Mouse (Mus musculus): ENCODE measurements at regions not wholly inside any gene's neighbourhood (a gene's known extent, or its start where the extent isn't known, plus 50 kb on each side); places are given as distances from the start of the nearest gene placed in this dataset.

GRCm38 (mm10) chr6:50948061-50948460 is 293.8 kb upstream of the Npvf start:
- no peak overlapping the region for H3K4me3 ChIP-seq (ENCODE audit: insufficient read depth, low read length)
- no peak for TF ChIP-seq CTCF (IDR thresholded peaks at IDR 0.05; ENCODE audit: low read depth, low read length)
- no peak for TF ChIP-seq POLR2A (IDR thresholded peaks at IDR 0.05; ENCODE audit: borderline replicate concordance, low read depth, low read length)
- no peak overlapping the region for H3K27ac ChIP-seq (ENCODE audit: insufficient read depth, low read depth, low read length)
- no peaks in the 10 kb centered on the region for H3K4me1 ChIP-seq (ENCODE audit: control insufficient read depth, insufficient read depth, low read length)

- TF ChIP-seq POLR2A (IDR thresholded peaks at IDR 0.05; ENCODE audit: borderline replicate concordance, low read depth, low read length) (no peak), CTCF (IDR thresholded peaks at IDR 0.05; ENCODE audit: low read depth, low read length) (no peak)
- Histone ChIP-seq H3K4me1 (ENCODE audit: control insufficient read depth, insufficient read depth, low read length) (no peaks in the 10 kb centered on the region), H3K27ac (ENCODE audit: insufficient read depth, low read depth, low read length) (no peak overlapping the region), H3K4me3 (ENCODE audit: insufficient read depth, low read length) (no peak overlapping the region)
These were observed 295.1 kb upstream of the Npvf start for GRCm38 (mm10) chr6:50949361-50949760.

- TF ChIP-seq POLR2A (IDR thresholded peaks at IDR 0.05; ENCODE audit: borderline replicate concordance, low read depth, low read length) (no peak), CTCF (IDR thresholded peaks at IDR 0.05; ENCODE audit: low read depth, low read length) (no peak)
- H3K4me3 ChIP-seq (ENCODE audit: insufficient read depth, low read length): no peak overlapping the region
- H3K4me1 ChIP-seq (ENCODE audit: control insufficient read depth, insufficient read depth, low read length): no peaks in the 10 kb centered on the region
- no peak overlapping the region for H3K27ac ChIP-seq (ENCODE audit: insufficient read depth, low read depth, low read length)
These were observed 295.8 kb upstream of the Npvf start for GRCm38 (mm10) chr6:50949883-50950583.

GRCm38 (mm10) chr6:50957328-50957900 is 303.2 kb upstream of the Npvf start:
- Histone ChIP-seq H3K27ac (ENCODE audit: insufficient read depth, low read depth, low read length) (no peak overlapping the region), H3K4me1 (ENCODE audit: control insufficient read depth, insufficient read depth, low read length) (peaks cover 13% of the 10 kb centered on the region), H3K4me3 (ENCODE audit: insufficient read depth, low read length) (no peak overlapping the region)
- TF ChIP-seq POLR2A (IDR thresholded peaks at IDR 0.05; ENCODE audit: borderline replicate concordance, low read depth, low read length): no peak
- TF ChIP-seq CTCF (IDR thresholded peaks at IDR 0.05; ENCODE audit: low read depth, low read length): no peak

- Histone ChIP-seq H3K4me3 (ENCODE audit: insufficient read depth, low read length) (no peak overlapping the region), H3K27ac (ENCODE audit: insufficient read depth, low read depth, low read length) (no peak overlapping the region), H3K4me1 (ENCODE audit: control insufficient read depth, insufficient read depth, low read length) (peaks cover 13% of the 10 kb centered on the region)
- no peak for TF ChIP-seq POLR2A (IDR thresholded peaks at IDR 0.05; ENCODE audit: borderline replicate concordance, low read depth, low read length)
- TF ChIP-seq CTCF (IDR thresholded peaks at IDR 0.05; ENCODE audit: low read depth, low read length): no peak
These were observed 306.1 kb upstream of the Npvf start for GRCm38 (mm10) chr6:50960341-50960740.

GRCm38 (mm10) chr6:50961592-50961991 is 307.4 kb upstream of the Npvf start:
- Histone ChIP-seq H3K27ac (ENCODE audit: insufficient read depth, low read depth, low read length) (no peak overlapping the region), H3K4me3 (ENCODE audit: insufficient read depth, low read length) (no peak overlapping the region), H3K4me1 (ENCODE audit: control insufficient read depth, insufficient read depth, low read length) (peaks cover 13% of the 10 kb centered on the region)
- TF ChIP-seq POLR2A (IDR thresholded peaks at IDR 0.05; ENCODE audit: borderline replicate concordance, low read depth, low read length): no peak
- no peak for TF ChIP-seq CTCF (IDR thresholded peaks at IDR 0.05; ENCODE audit: low read depth, low read length)

- no peak overlapping the region for H3K4me3 ChIP-seq (ENCODE audit: insufficient read depth, low read length)
- H3K27ac ChIP-seq (ENCODE audit: insufficient read depth, low read depth, low read length): no peak overlapping the region
- peaks cover 7% of the 10 kb centered on the region for H3K4me1 ChIP-seq (ENCODE audit: control insufficient read depth, insufficient read depth, low read length)
- TF ChIP-seq CTCF (IDR thresholded peaks at IDR 0.05; ENCODE audit: low read depth, low read length): no peak
- no peak for TF ChIP-seq POLR2A (IDR thresholded peaks at IDR 0.05; ENCODE audit: borderline replicate concordance, low read depth, low read length)
These were observed 314.3 kb upstream of the Npvf start for GRCm38 (mm10) chr6:50968546-50968945.

- Histone ChIP-seq H3K27ac (ENCODE audit: insufficient read depth, low read depth, low read length) (no peak overlapping the region), H3K4me3 (ENCODE audit: insufficient read depth, low read length) (no peak overlapping the region), H3K4me1 (ENCODE audit: control insufficient read depth, insufficient read depth, low read length) (peaks cover 12% of the 10 kb centered on the region)
- TF ChIP-seq POLR2A (IDR thresholded peaks at IDR 0.05; ENCODE audit: borderline replicate concordance, low read depth, low read length) (no peak), CTCF (IDR thresholded peaks at IDR 0.05; ENCODE audit: low read depth, low read length) (no peak)
These were observed 315.1 kb upstream of the Npvf start for GRCm38 (mm10) chr6:50969341-50969740.

- no peak overlapping the region for H3K4me3 ChIP-seq (ENCODE audit: insufficient read depth, low read length)
- peaks cover 18% of the 10 kb centered on the region for H3K4me1 ChIP-seq (ENCODE audit: control insufficient read depth, insufficient read depth, low read length)
- TF ChIP-seq CTCF (IDR thresholded peaks at IDR 0.05; ENCODE audit: low read depth, low read length) (no peak), POLR2A (IDR thresholded peaks at IDR 0.05; ENCODE audit: borderline replicate concordance, low read depth, low read length) (no peak)
- no peak overlapping the region for H3K27ac ChIP-seq (ENCODE audit: insufficient read depth, low read depth, low read length)
These were observed 315.8 kb upstream of the Npvf start for GRCm38 (mm10) chr6:50969997-50970396.

GRCm38 (mm10) chr6:50970770-50971169 is 316.5 kb upstream of the Npvf start:
- no peak overlapping the region for H3K4me3 ChIP-seq (ENCODE audit: insufficient read depth, low read length)
- H3K27ac ChIP-seq (ENCODE audit: insufficient read depth, low read depth, low read length): no peak overlapping the region
- no peak for TF ChIP-seq CTCF (IDR thresholded peaks at IDR 0.05; ENCODE audit: low read depth, low read length)
- no peak for TF ChIP-seq POLR2A (IDR thresholded peaks at IDR 0.05; ENCODE audit: borderline replicate concordance, low read depth, low read length)
- peaks cover 19% of the 10 kb centered on the region for H3K4me1 ChIP-seq (ENCODE audit: control insufficient read depth, insufficient read depth, low read length)

All from bone marrow macrophage, adult 2 months (primary cell).